Mouse (Mus musculus) embryonic fibroblast, embryonic 13.5 days (primary cell): ENCODE data around the gene Orai1.

Experiments used
- CTCF ChIP-seq: IDR thresholded peaks from 2 replicates; pipeline ENCODE4 v1.5.1; 2011; ENCODE audit warnings: mild to moderate bottlenecking, control low read depth, low read length, moderate library complexity, borderline replicate concordance; ENCODE audit not compliant: insufficient read depth
- POLR2A ChIP-seq: IDR thresholded peaks from 2 replicates; pipeline ENCODE4 v1.6.1; 2011; ENCODE audit warnings: low read depth, mild to moderate bottlenecking, control low read depth, low read length, moderate library complexity

GRCm38 (mm10) chr5:123033646-123034160 lies 18.8 kb downstream of the Orai1 start:
- TF ChIP-seq POLR2A (no peak), CTCF (no peak)
